Mouse (Mus musculus) 3134 (cell line): ENCODE measurements around the gene Daxx.
"Not testable (repeated sequence)": the region's sequence is repeated elsewhere in the genome, so short reads cannot be mapped to it uniquely, and the experiment has no call there.

Experiments used
- DNase-seq: peaks from one replicate; pipeline ENCODE4 v3.0.0-alpha.2; 2011; ENCODE audit warnings: low spot score; ENCODE audit not compliant: insufficient read length; ENCODE audit errors: extremely low read depth

Daxx gene

DNA sequence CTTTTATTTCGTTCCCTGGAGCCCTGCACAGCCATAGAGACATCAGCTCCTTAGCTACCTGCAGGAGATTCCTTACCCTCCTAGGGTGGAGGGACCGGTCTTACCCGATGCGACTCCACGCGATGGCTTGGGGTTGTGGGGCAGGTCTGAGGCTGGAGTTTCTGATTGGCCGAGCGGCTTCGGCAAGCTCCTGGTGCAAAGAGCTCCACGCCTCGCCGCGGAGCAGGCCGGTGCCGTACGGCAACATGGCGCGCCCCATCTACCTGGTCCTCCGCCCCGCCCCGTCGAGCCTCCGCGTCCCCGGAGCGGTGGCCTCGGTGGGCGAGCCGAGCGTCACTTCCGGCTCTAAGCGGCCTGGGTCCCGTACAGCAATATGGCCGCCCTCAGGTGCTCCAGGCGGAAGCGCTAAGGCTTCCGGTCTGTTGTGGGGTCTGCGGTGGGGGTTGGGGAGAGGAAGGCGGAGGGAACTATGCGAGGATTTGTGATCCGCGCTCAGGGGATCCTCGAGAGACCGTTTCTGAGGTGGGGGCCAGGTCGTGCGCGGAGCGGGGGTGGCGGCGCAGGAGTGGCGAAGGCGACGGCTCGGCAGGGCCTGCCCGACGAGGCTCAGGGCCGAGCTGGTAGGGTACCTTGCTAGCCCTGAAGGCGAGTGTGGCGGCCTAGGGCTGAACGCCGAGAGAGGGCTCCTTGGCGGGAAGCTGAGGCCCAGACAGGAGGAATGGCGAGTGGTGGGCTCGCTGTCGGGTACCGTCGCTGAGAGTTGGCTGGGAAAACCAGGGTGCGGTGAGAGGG, at the start of gene Daxx:
TSS of gene Daxx (plus strand) at position 338 of the 792 bp plus-strand sequence.
- peak; percentile 99 for DNase-seq

DNA sequence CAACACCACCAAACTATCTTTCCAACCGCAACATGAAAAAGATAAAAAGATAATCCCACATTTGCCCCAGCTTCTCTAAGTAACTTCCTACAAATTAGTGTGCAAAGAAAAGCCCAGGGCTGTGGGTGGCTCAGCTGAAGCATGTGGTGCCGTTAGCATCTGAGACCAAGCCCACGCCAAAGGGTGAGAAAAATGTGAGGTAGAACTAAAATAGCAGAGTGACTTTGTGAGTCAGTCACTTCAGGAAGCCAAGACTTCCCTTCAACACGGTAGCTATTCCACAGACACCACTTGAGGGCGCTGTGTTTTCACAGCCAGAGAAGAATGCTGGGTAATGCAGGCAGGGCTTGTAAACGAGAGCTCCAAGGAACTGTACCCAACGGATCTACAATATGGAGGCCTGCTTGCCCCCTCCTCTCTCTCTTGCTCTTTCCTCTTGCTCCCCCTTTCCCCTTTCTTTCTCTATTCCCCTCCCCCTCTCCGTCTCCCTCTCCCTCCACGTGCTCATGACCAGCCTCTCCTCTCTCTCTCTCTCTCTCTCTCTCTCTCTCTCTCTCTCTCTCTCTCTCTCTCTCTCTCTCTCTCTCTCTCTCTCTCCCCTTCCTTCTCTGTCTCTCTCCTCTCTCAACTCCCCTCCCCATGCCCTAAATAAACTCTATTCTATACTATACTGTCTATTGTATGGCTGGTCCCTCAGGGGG, 43.7 kb upstream of the Daxx start:
- peak; percentile 33 for DNase-seq

DNA sequence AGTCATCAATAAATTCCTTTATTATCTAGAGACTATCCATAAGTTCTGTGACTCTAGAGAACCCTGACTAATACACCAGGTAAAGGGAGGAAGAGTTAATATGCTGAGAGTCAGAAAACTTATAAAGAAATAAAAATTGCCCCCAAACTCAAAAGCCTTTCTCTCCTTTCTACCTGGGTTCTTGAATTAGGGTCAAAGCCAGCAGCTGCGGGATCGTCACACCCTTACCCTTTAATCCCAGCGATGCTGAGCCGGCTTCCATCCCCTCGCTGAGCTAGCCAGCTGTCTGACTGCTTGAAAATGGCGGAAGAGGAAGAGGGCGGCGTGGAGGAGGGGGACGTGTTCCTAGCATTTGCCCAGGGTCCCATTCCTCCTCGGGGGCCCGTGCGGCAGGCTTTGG, 35.7 kb upstream of the Daxx start, which contains the start of gene Gm7029:
TSS of gene Gm7029 (plus strand) at position 301 of the 400 bp plus-strand sequence.
- not testable (repeated sequence) for DNase-seq

DNA sequence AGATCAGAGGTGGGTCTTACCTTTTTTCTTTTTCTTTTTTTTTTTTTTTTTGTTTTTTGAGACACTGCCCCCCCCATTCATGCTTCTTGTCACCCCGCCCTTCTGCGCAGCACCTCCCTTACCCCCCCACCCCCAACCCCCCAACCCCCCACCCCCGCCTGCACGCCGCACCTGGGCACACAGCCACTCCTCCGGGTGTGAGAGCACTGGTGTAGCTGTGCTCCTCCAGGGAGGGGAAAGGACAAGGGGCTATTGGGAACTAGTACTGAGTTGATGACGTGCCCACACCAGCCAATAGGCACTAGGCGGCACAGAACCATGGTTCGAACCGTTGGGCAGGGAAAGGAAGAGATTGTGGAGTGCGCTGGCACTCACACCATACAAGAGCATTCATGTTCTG, 34.8 kb upstream of the Daxx start:
- no peak for DNase-seq

DNA sequence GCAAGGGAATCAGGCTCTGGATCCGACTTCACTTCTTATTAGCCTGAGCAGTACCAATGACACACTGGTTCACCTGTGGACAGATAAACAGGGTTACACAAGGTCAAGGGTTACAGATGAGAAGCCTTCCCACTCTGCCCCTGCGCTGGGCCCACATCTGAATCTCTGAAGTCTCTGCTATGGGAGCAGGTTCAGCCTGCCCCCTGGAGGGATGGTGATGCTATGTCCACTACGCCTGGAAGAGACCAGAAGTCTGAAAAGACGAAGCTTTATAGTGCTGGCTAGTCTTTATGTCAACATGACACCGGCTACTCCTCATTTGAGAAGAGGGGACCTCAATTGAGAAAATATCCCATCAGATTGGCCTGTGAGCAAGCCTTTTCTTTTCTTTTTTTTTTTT, 33.4 kb upstream of the Daxx start:
- DNase-seq, result not testable (repeated sequence)

DNA sequence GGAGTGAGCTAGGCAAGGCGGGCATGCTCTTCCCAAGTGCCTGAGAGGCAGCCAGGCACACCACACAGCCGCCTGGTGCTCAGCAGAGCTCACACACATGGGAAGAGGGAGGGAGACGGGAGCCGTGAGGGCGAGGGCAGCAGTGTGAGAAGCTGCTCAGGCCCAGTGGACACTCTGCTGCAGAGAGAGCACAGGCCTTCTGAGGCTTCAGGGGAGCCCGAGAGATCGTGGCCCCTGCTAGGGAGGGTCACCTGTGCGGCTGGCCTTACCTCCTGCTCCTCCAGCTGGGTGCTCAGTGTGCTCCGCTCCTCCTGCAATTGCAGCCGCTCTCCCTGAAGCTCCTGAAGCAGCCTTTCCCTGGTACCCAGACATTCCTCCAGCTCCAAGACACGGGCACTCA, 24.9 kb upstream of the Daxx start:
- DNase-seq, result not testable (repeated sequence)

DNA sequence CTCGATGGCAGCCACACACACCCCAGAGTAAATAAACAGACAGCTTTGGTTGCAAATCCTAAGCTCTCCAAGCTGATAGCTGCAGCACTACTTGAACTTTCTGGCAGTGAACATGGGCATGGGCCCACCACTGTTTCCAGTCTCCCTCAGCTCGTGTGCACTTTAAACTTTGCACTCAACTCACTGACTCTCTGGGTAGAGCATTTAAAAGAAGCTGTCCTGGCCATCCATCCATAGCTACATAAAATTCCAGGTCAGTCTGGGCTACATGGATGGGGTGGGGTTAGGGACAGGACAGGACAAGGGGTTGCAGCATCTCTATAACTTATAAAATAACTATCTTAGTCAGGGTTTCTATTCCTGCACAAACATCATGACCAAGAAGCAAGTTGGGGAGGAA, 21.4 kb upstream of the Daxx start:
- not testable (repeated sequence) for DNase-seq

DNA sequence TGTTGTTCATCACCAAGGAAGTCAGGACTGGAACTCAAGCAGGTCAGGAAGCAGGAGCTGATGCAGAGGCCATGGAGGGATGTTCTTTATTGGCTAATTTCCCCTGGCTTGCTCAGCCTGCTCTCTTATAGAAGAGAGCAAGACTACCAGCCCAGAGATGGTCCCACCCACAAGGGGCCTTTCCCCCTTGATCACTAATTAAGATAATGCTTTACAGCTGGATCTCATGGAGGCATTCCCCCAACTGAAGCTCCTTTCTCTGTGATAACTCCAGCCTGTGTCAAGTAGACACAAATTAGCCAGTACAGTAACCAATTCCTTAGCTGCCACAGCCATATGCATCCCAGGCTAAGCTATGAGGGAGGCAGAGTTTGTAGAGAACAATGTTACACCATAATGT, 21.0 kb upstream of the Daxx start:
- DNase-seq, result not testable (repeated sequence)

DNA sequence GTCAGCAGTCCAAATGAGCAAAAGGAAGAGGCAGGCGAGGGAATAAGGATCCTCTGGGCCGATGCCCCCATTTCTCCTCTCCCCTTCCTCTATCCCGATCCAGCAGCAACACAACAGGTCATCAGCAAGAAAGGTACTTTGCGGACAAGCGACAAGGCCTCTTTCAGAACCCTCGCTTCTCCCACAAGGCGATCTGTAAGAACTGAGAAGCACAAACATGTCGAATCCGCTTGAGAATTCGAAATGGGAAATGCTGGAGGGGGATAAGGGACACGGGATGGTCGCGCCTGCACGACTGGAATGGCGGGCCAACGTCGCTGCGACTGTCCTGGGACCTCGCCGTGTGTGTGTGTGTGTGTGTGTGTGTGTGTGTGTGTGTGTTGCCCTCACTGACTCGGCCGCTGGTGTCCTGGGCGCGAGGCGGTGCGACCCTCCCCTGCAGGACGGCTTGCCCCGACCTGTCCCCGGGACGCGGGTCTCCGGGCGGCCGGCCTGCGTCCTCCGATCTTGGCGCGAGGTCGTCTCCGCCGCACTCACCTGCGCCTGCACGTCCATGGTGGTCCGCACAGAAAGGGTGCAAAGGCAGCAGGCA, 19.2 kb upstream of the Daxx start:
- not testable (repeated sequence) for DNase-seq

DNA sequence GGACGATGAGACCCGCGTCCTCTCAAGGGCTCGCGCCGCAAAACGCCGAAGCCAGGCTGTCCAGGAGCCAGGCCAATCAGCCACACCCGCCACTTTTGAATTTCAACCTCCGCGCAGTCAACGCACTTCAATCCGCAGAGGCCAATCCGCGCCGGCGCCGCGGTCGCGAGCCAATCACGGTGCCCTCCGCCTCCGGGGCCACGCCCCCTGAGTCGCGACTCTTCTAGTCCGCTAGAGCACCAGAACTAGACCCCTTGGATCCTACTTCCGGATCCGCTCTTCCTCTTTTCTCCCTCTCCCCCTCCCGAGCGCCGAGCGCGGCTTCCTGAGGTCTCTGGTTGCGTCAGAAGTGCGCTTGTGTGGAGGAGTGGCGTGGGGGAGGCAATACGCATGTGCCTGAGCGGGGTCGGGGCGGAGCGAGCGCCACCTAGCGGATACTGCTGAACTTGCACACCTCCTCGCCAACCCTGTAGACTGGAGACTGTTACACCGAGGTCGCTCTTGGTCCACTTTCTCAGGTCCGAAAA, 18.6 kb upstream of the Daxx start, which contains the start of gene Kifc1:
TSS of gene Kifc1 (minus strand) at position 129 of the 527 bp plus-strand sequence.
- peak; percentile 100 for DNase-seq

DNA sequence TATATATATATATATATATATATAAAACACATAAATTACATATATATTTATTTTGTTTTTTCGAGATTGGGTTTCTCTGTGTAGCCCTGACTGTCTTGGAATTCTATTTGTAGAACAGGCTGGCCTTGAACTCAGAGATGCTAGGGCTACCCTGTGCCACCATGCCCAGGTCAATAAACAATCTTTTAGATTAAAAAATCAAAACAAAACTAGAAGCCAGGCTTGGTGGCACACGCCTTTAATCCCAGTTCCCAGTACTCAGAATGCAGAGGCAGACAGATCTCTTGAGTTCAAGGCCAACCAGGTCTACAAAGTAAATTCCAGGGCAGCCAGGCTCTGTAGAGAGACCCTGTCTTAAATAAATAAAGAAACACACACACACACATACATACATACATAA, 17.9 kb upstream of the Daxx start:
- DNase-seq, result no peak

DNA sequence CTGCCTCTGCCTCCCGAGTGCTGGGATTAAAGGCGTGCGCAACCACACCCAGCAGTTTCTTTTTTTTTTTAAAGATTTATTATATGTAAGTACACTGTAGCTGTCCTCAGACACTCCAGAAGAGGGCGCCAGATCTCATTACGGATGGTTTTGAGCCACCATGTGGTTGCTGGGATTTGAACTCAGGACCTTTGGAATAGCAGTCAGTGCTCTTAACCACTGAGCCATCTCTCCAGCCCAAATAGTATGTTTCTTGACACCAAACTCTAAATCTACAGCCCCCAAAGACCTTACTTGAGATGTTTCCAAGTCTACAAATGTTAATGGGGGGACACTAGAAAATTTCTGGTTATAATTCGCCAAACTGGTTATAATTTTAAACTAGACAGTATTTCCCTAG, 17.3 kb upstream of the Daxx start:
- not testable (repeated sequence) for DNase-seq

DNA sequence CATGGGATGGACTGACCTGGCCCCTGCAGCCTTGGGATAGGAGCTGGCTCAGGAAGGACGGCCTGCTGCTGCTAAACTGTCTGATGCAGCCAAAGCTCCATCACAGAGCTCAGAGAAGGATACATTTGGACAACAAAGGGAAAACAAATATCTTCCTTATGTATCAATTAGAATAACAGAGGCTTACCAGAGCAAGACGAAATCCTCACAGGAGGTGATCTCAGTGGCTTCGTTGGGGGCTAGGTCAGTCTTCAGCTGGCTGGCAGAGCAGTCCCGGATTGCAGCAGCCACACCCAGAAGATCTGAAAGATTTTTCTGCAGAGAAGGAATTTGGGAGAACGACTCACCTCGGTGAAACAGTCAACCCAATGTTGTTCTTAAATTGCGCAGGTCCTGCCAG, 16.8 kb upstream of the Daxx start:
- no peak for DNase-seq

DNA sequence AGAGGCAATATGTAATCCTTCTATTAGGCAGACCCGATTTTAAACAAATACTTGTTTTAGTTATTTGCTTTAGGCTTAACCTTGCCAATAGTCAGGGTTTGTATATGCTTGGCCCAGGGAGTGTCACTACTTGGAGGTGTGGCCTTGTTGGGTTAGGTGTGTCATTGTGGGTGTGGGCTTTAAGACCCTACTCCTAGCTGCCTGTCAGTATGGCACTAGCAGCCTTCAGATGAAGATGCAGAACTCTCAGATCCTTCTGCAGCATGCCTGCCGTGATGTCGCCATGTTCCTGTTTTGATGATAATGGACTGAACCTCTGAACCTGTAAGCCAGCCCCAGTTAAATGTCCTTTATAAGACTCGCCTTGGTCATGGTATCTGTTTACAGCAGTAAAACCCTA, 16.2 kb upstream of the Daxx start:
- DNase-seq, result not testable (repeated sequence)

DNA sequence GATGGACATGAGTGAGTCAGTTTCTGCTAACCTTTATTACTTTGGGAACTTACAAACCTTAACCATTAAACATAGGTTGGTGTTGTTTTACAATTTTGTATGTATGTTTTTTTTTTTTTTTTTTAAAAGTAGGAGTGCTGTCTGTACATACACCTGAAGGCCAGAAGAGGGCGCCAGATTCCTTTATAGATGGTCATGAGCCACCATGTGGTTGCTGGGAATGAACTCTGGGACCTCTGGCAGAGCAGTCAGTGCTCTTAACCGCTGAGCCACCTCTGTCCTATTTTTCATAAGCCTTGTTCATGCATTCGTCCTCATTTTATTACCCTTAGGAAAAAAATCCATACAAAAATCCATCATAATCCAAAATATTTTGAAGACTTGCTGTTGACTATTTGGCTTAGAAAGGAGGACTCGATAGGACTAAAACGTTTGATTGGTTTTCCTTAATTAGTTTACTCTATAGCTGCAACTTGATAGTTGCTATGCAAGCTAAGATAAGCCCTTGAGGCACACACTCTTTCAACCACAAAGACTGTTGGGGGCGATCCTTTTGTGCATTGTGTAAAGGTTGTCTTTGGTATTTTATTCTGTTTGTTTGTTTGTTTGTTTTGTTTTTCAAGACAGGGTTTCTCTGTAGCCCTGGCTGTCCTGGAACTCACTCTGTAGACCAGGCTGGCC, 12.0 kb upstream of the Daxx start:
- DNase-seq, result peak; percentile 63

DNA sequence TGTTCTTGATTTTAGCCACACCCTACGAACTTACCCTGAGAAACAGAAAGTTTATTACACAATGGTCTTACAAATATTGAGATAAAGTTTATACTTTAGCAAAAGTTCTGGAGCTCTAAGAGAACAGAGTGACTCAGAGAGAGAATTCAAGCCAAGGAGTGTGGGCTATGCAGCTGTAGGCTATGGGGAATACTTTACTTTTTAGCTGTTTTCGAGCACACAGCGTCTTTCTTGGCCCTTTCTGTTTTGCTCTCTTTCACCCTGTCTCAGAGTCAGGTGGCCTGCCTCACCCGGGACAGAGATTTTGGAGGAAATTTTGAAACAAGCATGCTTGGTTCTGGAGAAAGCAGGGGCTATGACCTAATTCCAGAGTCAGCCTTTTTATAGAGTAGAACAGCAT, 11.0 kb upstream of the Daxx start:
- DNase-seq, result not testable (repeated sequence)

DNA sequence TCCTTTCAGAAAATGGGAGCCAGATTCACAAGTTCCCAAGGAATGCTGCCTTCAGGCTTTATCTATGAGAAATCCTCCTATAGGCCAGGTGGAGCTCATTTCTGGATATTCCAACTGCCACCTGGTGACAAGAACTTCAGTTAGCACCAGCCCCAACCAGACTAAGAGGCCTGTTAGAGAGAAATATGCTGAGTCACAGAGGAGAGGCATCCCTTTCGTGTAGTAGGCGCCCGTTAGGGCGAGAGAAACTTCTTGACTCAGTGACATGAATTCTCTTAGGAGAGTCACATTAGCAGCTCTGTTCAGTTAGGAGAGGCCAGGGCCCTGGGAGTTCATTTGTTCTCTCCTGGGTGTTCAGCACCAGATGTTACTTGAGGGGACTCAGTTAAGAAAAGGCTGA, 9.6 kb upstream of the Daxx start:
- DNase-seq, result no peak

DNA sequence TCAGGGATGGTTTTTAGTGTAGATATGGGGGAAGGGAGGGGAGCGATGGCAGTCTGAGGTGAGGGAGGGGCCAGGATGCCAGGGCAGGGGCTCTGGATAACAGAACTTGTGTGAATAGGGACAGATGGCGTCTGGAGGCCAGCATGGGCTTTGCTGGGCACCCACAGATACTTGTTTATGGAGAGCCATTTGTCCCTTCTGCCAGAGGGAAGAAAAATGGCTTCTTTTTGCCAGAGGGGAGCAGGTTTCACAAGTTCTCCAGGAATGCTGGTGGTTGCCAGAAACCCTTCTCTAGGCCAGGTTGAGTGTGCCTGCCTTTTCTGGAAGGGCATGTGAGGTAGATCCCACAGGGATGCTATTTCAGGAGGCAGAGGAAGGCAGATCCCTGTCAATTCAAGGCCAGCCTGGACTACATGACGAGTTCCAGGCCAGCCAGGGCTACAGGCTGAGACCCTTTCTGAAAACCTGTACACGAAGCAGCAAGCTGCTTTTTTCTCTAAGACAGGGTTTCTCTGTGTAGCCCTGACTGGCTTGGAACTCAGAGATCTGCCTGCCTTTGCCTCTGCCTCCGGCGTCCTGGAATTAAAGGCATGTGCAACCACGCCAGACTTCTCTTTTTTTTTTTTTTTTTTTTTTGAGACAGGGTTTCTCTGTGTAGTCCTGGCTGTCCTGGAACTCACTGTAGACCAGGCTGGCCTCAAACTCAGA, 8.8 kb upstream of the Daxx start:
- DNase-seq, result no peak

DNA sequence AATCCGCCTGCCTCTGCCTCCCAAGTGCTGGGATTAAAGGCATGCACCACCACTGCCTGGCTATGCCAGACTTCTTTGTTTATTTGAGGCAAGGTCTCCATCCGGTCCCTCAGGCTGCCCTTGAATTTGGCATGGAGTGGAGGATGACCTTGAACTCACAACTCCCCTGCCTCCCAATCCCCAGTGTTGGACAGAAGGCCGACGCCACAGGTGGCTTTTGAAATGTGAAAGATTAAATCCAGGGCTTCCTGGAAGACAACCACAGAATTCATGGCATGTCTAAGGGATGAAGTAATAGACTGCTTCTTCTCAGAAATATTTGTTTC, 8.3 kb upstream of the Daxx start:
- DNase-seq, result no peak

DNA sequence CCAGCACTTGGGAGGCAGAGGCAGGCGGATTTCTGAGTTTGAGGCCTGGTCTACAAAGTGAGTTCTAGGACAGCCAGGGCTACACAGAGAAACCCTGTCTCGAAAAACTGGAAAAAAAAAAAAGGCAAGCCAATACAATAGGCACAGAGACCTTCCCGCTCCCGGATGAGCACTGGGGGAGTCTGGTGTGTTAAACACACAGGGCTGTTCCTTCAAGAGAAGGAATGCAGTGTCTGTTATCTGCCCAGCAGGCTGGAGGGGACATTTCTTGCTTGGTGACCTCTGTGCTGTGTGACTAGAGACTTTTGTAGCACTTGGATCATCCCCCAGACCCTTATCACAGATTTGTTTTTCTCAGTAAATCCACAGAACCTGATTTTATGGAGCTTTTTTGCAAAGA, 7.6 kb upstream of the Daxx start:
- DNase-seq, result no peak
